Mouse (Mus musculus) urinary bladder, postnatal 36 days (tissue): ENCODE results near the gene Sytl3.
"Not testable (repeated sequence)": the region's sequence is repeated elsewhere in the genome, so short reads cannot be mapped to it uniquely, and the experiment has no call there.

Source experiments
- DNase-seq, 2 experiments: peaks; one replicate each; pipeline ENCODE4 v3.0.0; 2022; ENCODE audit warnings: low spot score in 2 of 2, mixed read lengths in 1 of 2

Sytl3 gene

GRCm38 (mm10) chr17:6646841-6647240, 12.1 kb upstream of the Sytl3 start:
- not testable (repeated sequence) for DNase-seq

- not testable (repeated sequence) for DNase-seq
Measured at GRCm38 (mm10) chr17:6647452-6647851, 11.4 kb upstream of the Sytl3 start.

- DNase-seq: not testable (repeated sequence)
Measured at GRCm38 (mm10) chr17:6650904-6651565, 7.9 kb upstream of the Sytl3 start.

- not testable (repeated sequence) for DNase-seq
Measured at GRCm38 (mm10) chr17:6653341-6653946, 5.4 kb upstream of the Sytl3 start.

GRCm38 (mm10) chr17:6655087-6655511, 3.8 kb upstream of the Sytl3 start:
- DNase-seq: peak in 1 of 2 experiments; percentile 57

- peak; percentile 73 to 74 for DNase-seq
Measured at GRCm38 (mm10) chr17:6655567-6656281, 3.2 kb upstream of the Sytl3 start, which contains the start of gene Dynlt1f. TSS of gene Dynlt1f (minus strand) at chr17:6655900.

GRCm38 (mm10) chr17:6656471-6656870, 2.4 kb upstream of the Sytl3 start:
- DNase-seq: not testable (repeated sequence)

- not testable (repeated sequence) for DNase-seq
Measured at GRCm38 (mm10) chr17:6660589-6660988, 1.7 kb downstream of the Sytl3 start.

- peak in 1 of 2 experiments; percentile 65 for DNase-seq
Measured at GRCm38 (mm10) chr17:6661093-6661816, 2.4 kb downstream of the Sytl3 start.

GRCm38 (mm10) chr17:6662840-6663239, 3.9 kb downstream of the Sytl3 start:
- DNase-seq: not testable (repeated sequence)

- not testable (repeated sequence) for DNase-seq
Measured at GRCm38 (mm10) chr17:6665389-6665788, 6.5 kb downstream of the Sytl3 start.

- DNase-seq: not testable (repeated sequence)
Measured at GRCm38 (mm10) chr17:6668522-6668921, 9.6 kb downstream of the Sytl3 start.

- DNase-seq: peak; percentile 72 to 77
Measured at GRCm38 (mm10) chr17:6674297-6674696, 15.4 kb downstream of the Sytl3 start.

- peak in 1 of 2 experiments; percentile 69 for DNase-seq
Measured at GRCm38 (mm10) chr17:6678063-6678462, 19.2 kb downstream of the Sytl3 start.

GRCm38 (mm10) chr17:6681721-6682120, 22.8 kb downstream of the Sytl3 start:
- DNase-seq: not testable (repeated sequence)

- not testable (repeated sequence) for DNase-seq
Measured at GRCm38 (mm10) chr17:6683702-6684101, 24.8 kb downstream of the Sytl3 start.

- not testable (repeated sequence) for DNase-seq
Measured at GRCm38 (mm10) chr17:6684464-6685287, 25.8 kb downstream of the Sytl3 start.

GRCm38 (mm10) chr17:6685288-6685818, 26.5 kb downstream of the Sytl3 start:
- DNase-seq: peak in 1 of 2 experiments; percentile 41

GRCm38 (mm10) chr17:6686299-6686971, 27.5 kb downstream of the Sytl3 start:
- DNase-seq: not testable (repeated sequence)

- not testable (repeated sequence) for DNase-seq
Measured at GRCm38 (mm10) chr17:6689344-6689743, 30.5 kb downstream of the Sytl3 start.
